Mouse (Mus musculus) CD4-positive, CD25-positive, alpha-beta regulatory T cell, adult 2 months (primary cell): ENCODE data around the gene Lrriq4.
A peak's percentile ranks its signal among the peaks of the same experiment; 100 is the strongest.
"Not testable (repeated sequence)": the region's sequence is repeated elsewhere in the genome, so short reads cannot be mapped to it uniquely, and the experiment has no call there.

Source experiments
- DNase-seq: peaks from one replicate; pipeline ENCODE4 v3.0.0-alpha.2; 2012; ENCODE audit warnings: low read depth, low spot score

Gene Lrriq4

GRCm38 (mm10) chr3:30683190-30683589 is 38.9 kb downstream of the Lrriq4 start:
- DNase-seq = no peak

- DNase-seq = no peak
Measured at GRCm38 (mm10) chr3:30687216-30687615, 42.9 kb downstream of the Lrriq4 start.

DNA sequence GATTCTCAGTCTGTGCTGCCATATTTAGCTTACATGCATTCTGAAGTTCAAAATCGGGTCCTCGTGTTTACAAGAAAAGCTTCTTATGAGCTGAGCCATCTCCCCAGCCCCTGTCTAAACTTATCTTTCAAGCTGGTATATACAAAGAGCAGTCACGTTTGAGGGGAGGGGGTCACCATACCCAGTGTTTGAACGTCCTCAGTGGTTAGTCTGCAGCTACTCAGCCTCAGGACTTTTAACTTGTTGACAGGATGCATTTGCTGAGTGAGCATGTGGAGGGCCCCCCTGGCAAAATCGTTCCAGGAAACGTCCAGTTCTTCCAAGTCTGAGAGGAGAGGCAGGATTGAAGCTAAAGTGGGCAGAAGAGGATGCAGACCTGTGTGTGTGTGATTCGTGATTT is 46.7 kb downstream of the Lrriq4 start:
- no peak for DNase-seq

GRCm38 (mm10) chr3:30695661-30696060 is 51.4 kb downstream of the Lrriq4 start:
- no peak for DNase-seq

- DNase-seq = peak; percentile 39
Measured at GRCm38 (mm10) chr3:30696346-30696745, 52.0 kb downstream of the Lrriq4 start.

DNA sequence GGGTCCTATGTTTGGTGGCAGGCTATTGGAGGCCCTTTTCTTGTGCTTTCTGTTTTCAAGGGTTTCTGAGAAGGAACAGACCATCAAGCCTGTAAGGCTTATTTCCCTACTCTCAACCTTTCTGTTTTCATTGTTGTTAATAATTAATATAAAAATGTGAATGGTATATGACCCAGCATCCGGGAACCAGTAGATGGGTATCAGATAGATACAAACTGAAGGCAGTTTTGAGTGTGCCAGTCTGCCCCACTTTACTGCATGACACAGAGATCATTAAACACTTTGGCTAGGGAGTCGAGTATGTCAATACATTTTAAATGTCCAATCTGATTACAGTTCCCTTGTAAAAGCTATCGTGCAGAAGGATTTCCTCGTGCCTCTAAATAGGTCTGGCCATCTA is 53.6 kb downstream of the Lrriq4 start:
- no peak for DNase-seq

GRCm38 (mm10) chr3:30699711-30700505 is 55.6 kb downstream of the Lrriq4 start, which contains the start of gene Lrrc31:
Gene Lrrc31, minus strand, starts transcription at chr3:30699843.
- DNase-seq = not testable (repeated sequence)

GRCm38 (mm10) chr3:30705977-30706376 is 61.7 kb downstream of the Lrriq4 start:
- DNase-seq = no peak

DNA sequence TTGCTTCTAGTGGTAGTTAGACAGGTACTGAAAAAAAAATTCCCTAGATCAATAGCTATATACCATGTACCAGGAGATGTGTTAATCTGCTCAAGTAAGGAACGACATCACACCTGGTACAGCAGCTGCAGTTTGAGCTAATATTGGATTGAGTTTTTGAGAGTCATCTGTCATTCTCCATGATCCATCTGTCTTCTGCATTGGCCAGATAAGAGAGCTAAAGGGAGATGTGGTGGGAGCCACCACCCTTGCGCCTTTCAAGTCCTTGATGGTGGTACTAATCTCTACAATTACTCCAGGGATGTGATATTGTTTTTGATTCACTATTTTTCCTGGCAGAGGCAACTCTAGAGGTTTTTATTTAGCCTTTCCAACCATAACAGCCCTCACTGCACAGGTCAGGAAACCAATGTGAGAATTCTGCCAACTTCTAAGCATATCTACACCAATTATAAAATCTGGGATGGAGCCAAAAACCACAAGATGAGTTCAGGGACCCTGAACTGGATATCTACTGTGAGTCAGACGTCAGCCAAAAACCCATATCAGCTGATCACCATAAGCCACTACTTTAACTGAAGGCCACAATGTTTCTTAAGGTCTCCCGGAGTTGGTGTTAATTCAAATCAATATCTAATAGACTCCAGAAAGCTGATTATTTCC is 62.4 kb downstream of the Lrriq4 start:
- DNase-seq = no peak

DNA sequence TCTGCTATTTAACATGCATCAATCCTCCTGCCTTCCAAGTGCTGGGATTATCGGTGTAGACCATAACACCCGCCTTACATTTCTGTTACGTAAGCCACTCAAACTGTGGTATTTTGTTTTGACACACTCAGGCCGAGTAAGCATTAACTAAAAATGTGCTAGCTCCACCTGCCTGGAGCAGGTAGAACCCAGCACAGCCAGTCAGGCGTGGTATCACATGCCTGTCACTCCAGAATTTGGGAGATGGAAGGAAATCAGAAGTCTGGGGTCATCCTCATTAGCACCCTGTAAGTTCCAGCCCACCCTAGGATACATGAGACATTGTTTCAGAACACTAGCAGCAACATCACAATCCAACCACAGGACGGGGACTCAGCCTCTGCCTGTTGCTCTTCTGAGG is 65.9 kb downstream of the Lrriq4 start:
- no peak for DNase-seq

DNA sequence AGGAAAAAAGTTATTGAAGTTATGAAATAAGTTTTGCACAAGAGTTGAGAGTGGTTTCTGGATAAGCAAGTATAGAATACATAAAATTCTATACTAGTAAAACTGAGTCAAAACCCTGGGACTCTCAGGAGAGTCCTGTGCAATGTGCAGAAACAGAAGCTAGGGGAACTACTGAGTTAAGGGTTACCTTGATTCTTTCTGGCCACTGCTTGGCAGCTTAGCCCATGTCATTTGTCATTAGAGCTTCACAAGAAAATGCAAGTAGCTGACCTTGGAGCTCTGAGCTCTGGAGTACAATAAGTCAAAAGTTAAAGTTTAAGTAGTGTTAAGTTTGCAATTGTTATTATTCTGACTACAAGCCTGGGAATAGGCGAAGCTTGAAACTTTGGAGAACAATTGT is 69.0 kb downstream of the Lrriq4 start:
- no peak for DNase-seq

DNA sequence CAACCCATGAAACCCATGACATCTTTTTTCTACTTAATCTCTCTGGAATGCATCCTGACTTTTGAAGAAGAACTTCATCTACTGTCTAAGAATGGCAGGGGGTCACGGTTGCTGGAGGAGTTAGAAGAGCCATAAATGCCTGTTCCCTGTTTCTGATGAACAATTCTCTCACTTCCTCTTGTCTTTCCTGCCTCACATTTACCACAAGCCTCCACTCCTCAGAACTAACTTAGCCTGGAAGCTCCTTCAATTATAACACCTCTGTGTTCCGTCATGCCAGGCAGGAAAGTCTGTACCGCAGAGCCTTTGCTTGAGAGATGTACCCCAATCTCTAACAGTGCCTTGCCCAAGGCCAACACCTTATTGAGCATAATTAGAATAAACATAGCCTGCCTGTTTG is 74.3 kb downstream of the Lrriq4 start:
- DNase-seq = no peak
